Mouse (Mus musculus) midbrain, embryonic 16.5 days (tissue): ENCODE data around the gene Kcnma1. TPM values are rescaled to one million over a fixed set of nuclear protein-coding genes. Genes with fewer than 3 reads are reported as not detected.

ENCODE experiments used
- ATAC-seq: fragments of 200-750 bp; cut with Nextera tagmentation; 2 replicates; pipeline ENCODE4 v1.8.0; 2017; ENCODE audit warnings: moderate TSS enrichment
- H3K27ac ChIP-seq: fragments of 300-500 bp; sonication (generic); 2 replicates; pipeline ENCODE4 v1.5.1; 2014; ENCODE audit warnings: mild to moderate bottlenecking, low read length, mixed read lengths
- H3K27me3 ChIP-seq: fragments of 300-500 bp; sonication (generic); 2 replicates; pipeline ENCODE4 v1.6.1; 2014; ENCODE audit warnings: low read depth, low read length, mixed read lengths; ENCODE audit not compliant: control insufficient read depth, insufficient read depth
- H3K36me3 ChIP-seq: fragments of 300-500 bp; sonication (generic); 2 replicates; pipeline ENCODE4 v1.6.1; 2014; ENCODE audit warnings: mild to moderate bottlenecking, low read length, moderate library complexity, mixed read lengths; ENCODE audit not compliant: control insufficient read depth, insufficient read depth
- H3K4me1 ChIP-seq: fragments of 300-500 bp; sonication (generic); 2 replicates; pipeline ENCODE4 v1.6.1; 2014; ENCODE audit warnings: mild to moderate bottlenecking, low read length, mixed read lengths; ENCODE audit not compliant: control insufficient read depth, insufficient read depth
- H3K4me2 ChIP-seq: fragments of 300-500 bp; sonication (generic); 2 replicates; pipeline ENCODE4 v1.6.1; 2014; ENCODE audit warnings: mild to moderate bottlenecking, low read length, mixed read lengths
- H3K4me3 ChIP-seq: fragments of 300-500 bp; sonication (generic); 2 replicates; pipeline ENCODE4 v1.5.1; 2014; ENCODE audit warnings: low read depth, mild to moderate bottlenecking, low read length, moderate library complexity, mixed read lengths
- H3K9ac ChIP-seq: fragments of 300-500 bp; sonication (generic); 2 replicates; pipeline ENCODE4 v1.6.1; 2014; ENCODE audit warnings: low read depth, low read length, mixed read lengths
- H3K9me3 ChIP-seq: fragments of 300-500 bp; sonication (generic); replicated peaks from 2 replicates; pipeline ENCODE4 v1.6.1; 2014; ENCODE audit warnings: mild to moderate bottlenecking, low read length, mixed read lengths; ENCODE audit not compliant: control insufficient read depth, poor library complexity, severe bottlenecking
- WGBS: fragments of 180-500 bp; shearing (Covaris S2); extraction: QIAGEN DNeasy Blood & Tissue Kit; methylation state at CpG from one replicate; pipeline ENCODE4 v1.1.7; 2014; 5-methylcytosine and 5-hydroxymethylcytosine counted together
- polyA plus RNA-seq: library from polyadenylated mRNA; unstranded; fragments of >200 nt; fragmentation: Nextera tagmentation; extraction: Ambion mirVana; gene quantifications from 2 replicates; pipeline ENCODE4 v1.2.1, GENCODE M21; 2015

Kcnma1 gene
- polyA plus RNA-seq, 1 experiment from 2014 or later, result 18.4 TPM

DNA sequence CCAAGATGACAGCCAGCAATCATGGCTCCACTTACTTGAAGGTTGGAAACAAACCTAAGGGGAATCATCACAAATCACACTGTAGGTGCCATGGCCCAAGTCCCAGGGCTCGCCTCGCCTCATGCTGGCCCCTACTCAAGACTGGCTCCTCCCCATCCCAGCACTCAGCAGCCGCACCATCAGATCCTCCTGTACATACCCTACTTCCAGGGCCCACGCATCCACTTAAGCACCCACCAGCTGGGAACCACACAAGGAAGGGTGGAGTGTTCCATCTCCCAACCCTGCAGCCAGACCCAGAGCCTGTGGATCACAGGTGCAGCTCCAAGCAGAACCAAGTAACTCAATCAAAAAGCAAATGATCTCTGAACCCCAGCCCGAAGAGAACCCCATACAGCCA is 114.8 kb downstream of the Kcnma1 start:
- Histone ChIP-seq H3K36me3 (no peaks in the 10 kb centered on the region), H3K9ac (no peak overlapping the region), H3K4me1 (peaks cover 15% of the 10 kb centered on the region), H3K27ac (no peak overlapping the region), H3K9me3 (no peaks in the 10 kb centered on the region), H3K27me3 (no peaks in the 10 kb centered on the region), H3K4me2 (no peak overlapping the region), H3K4me3 (no peak overlapping the region)
- WGBS, result 90% methylated on average over 5 of the region's 5 CpGs
- ATAC-seq, result no peak

DNA sequence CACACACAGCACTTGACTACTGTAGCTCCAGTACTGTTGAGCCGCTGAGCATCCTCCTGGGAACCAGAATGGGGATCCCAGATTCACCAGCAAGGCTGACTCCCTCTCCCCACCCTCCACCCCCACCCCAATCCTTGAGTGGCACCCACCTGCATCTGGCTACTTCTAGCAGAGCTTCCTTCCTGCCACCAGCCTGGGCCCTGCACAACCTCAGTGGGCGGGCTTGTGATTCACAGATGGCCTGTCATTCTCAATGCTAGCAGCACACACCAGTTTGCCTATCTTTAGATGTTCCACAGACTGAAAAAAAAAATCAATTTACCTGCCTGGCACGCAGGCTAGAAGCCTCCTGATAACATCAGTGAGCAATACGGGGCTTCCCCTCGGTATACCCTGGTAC is 116.5 kb downstream of the Kcnma1 start:
- Histone ChIP-seq H3K4me3 (no peak overlapping the region), H3K36me3 (no peaks in the 10 kb centered on the region), H3K9me3 (no peaks in the 10 kb centered on the region), H3K27ac (no peak overlapping the region), H3K4me1 (peaks cover 10% of the 10 kb centered on the region), H3K4me2 (no peak overlapping the region), H3K9ac (no peak overlapping the region), H3K27me3 (no peaks in the 10 kb centered on the region)
- WGBS, result 71% methylated on average over 5 of the region's 5 CpGs
- ATAC-seq, result no peak

DNA sequence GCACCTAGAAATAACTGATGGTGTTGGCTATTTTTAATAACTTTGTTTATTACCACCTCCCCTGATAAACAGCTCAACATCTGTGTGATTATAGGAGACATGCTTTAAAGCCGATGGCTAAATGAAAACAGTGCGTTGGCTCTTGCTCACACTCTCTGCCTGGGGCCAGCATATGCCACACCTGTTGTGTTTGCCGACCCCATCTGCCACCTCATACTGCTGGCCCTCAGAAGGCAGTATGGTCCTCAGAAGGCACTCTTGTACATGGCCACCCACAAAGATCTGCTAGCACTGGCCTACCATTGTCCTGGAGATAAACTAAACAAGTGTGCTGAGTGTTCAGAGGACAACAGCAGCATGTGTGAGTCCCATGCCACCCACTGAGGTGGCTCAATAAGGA is 118.3 kb downstream of the Kcnma1 start:
- Histone ChIP-seq H3K27ac (no peak overlapping the region), H3K4me1 (peaks cover 9% of the 10 kb centered on the region), H3K4me2 (no peak overlapping the region), H3K9ac (no peak overlapping the region), H3K4me3 (no peak overlapping the region), H3K27me3 (no peaks in the 10 kb centered on the region), H3K36me3 (no peaks in the 10 kb centered on the region), H3K9me3 (no peaks in the 10 kb centered on the region)
- no peak for ATAC-seq
- WGBS, result 77% methylated on average over 3 of the region's 3 CpGs

DNA sequence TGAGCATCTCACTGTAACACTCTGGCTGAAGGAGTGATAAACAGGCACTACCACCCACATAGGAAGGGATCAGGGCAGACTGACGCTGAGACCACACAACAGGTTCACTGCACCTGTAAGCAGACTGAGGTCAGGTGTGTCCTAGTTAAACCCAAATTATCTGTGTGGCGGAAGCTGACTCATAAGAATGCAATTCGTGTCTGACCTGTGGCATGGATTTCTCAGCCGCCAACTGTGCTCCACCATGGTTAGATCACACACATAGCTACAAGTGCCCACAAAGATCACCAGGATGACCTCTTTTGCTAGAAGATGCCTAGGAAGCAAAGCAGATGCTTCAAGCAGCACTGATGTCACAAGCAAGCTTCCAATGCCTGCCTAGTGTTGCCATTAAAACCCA is 128.2 kb downstream of the Kcnma1 start:
- Histone ChIP-seq H3K36me3 (no peaks in the 10 kb centered on the region), H3K4me1 (no peaks in the 10 kb centered on the region), H3K9ac (no peak overlapping the region), H3K4me3 (no peak overlapping the region), H3K4me2 (no peak overlapping the region), H3K27ac (no peak overlapping the region), H3K27me3 (no peaks in the 10 kb centered on the region), H3K9me3 (no peaks in the 10 kb centered on the region)
- WGBS, result 90% methylated on average over 4 of the region's 4 CpGs
- ATAC-seq, result no peak

DNA sequence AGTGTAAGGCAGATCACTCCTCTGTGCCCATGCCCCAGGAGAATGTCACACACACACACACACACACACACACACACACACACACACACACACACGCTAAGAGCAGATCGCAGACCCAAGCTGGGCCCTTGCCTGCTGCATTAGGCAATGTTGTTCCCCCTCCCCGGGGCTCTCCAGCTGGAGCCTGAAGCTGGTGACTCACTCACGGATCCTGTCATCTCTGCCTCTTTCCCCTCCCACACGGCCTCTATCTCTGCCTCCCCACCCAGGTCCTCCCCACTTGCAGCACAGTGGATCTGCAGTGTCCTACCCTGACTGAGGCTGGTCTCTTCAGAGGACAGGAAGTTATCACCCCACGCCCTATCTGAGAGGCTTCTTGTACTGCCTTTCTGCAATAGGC is 128.8 kb downstream of the Kcnma1 start:
- no peak overlapping the region for H3K27ac ChIP-seq
- H3K36me3 ChIP-seq, result no peaks in the 10 kb centered on the region
- no peak overlapping the region for H3K4me2 ChIP-seq
- no peaks in the 10 kb centered on the region for H3K9me3 ChIP-seq
- no peak overlapping the region for H3K4me3 ChIP-seq
- no peak overlapping the region for H3K9ac ChIP-seq
- WGBS, result 61% methylated on average over 6 of the region's 6 CpGs
- no peaks in the 10 kb centered on the region for H3K4me1 ChIP-seq
- ATAC-seq, result no peak
- no peaks in the 10 kb centered on the region for H3K27me3 ChIP-seq

DNA sequence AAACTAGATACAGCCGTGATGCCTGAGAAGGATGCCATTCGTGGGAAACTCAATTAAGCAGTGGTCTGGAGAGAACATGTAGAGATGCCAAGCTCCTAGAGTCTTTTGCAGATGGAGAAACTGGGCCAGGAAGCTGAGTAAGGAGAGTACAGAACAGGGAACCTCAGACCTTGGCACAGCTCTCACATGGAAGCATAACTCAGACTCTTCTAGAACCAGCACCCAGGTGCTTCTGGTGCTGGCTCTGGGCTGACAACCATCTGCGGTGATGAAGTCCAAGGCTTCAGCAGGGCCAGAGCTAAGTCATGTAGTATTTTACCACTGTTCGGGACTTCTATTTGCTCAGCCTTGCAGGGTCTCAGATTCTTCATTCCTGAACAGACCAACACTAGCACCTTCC is 129.2 kb downstream of the Kcnma1 start:
- Histone ChIP-seq H3K9ac (no peak overlapping the region), H3K27ac (no peak overlapping the region), H3K4me1 (no peaks in the 10 kb centered on the region), H3K4me2 (no peak overlapping the region), H3K36me3 (no peaks in the 10 kb centered on the region), H3K4me3 (no peak overlapping the region), H3K9me3 (no peaks in the 10 kb centered on the region), H3K27me3 (no peaks in the 10 kb centered on the region)
- WGBS, result 90% methylated on average over 4 of the region's 4 CpGs
- ATAC-seq, result no peak

DNA sequence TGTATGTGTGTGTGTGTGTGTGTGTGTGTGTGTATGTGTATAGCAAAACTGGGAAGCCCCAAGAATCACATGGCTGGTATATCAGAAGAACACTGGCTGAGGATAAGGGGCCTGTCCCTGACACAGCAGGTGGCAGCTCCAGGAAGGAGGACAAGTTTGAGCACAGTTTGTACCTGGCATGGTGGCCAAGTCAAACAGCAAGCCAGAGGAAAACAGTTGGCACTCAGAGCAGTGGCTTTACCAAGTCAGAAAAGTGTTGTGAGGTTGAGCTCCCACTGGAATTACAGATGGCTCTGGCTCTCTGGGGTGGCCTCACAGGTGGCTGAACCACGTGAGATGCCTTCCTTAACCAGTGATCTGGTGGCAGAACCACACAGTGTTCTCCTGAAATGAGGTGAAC is 132.3 kb downstream of the Kcnma1 start:
- no peak overlapping the region for H3K4me2 ChIP-seq
- 58% methylated on average over 1 of the region's 1 CpGs for WGBS
- H3K4me1 ChIP-seq, result no peaks in the 10 kb centered on the region
- no peaks in the 10 kb centered on the region for H3K9me3 ChIP-seq
- H3K4me3 ChIP-seq, result no peak overlapping the region
- H3K9ac ChIP-seq, result no peak overlapping the region
- no peak overlapping the region for H3K27ac ChIP-seq
- H3K36me3 ChIP-seq, result no peaks in the 10 kb centered on the region
- H3K27me3 ChIP-seq, result no peaks in the 10 kb centered on the region
- ATAC-seq, result no peak

DNA sequence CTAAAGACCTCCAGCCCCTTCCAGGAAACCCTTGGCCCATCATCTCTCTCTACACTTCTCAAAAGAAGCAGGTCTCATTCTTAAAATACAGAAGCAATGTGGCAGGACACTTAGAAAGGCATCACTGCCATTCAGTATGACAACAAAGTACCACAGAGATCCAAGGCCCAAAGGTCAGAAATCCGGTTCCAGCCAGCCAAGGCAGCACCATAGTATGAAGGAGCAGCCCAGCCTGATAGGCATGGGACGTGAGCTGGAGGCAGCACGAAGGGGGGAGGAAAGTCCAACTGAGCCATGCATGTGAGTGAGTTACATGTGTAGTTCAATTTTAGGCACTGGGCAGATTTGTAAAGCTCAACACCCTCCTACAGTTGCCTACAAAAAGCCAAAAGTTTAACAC is 135.0 kb downstream of the Kcnma1 start:
- WGBS, result 87% methylated on average over 3 of the region's 3 CpGs
- H3K4me3 ChIP-seq, result no peak overlapping the region
- ATAC-seq, result no peak
- no peaks in the 10 kb centered on the region for H3K27me3 ChIP-seq
- H3K4me1 ChIP-seq, result no peaks in the 10 kb centered on the region
- H3K9ac ChIP-seq, result no peak overlapping the region
- H3K36me3 ChIP-seq, result no peaks in the 10 kb centered on the region
- H3K9me3 ChIP-seq, result no peaks in the 10 kb centered on the region
- no peak overlapping the region for H3K27ac ChIP-seq
- no peak overlapping the region for H3K4me2 ChIP-seq

DNA sequence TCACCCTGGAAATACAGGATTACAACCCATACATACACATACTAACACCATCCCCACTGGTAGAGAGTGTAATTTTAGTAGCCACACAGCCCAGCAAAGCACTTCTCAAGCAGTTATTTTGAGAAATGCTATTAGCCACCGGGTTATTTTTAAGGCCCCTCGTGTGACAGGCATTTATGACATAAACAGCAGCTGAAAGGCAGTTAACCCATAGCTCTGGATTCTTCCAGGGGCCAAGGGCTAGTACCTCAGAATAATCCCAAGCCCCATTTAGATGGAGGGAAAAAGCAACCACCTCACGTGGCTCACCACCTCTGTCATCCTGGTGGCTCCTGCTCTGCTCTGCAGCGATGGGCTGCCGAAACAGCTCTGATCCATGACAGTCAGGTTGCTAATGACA is 136.7 kb downstream of the Kcnma1 start:
- ATAC-seq, result no peak
- H3K4me3 ChIP-seq, result no peak overlapping the region
- no peak overlapping the region for H3K4me2 ChIP-seq
- no peak overlapping the region for H3K9ac ChIP-seq
- H3K36me3 ChIP-seq, result no peaks in the 10 kb centered on the region
- WGBS, result 84% methylated on average over 5 of the region's 5 CpGs
- H3K27ac ChIP-seq, result no peak overlapping the region
- H3K9me3 ChIP-seq, result no peaks in the 10 kb centered on the region
- H3K4me1 ChIP-seq, result no peaks in the 10 kb centered on the region
- H3K27me3 ChIP-seq, result no peaks in the 10 kb centered on the region

DNA sequence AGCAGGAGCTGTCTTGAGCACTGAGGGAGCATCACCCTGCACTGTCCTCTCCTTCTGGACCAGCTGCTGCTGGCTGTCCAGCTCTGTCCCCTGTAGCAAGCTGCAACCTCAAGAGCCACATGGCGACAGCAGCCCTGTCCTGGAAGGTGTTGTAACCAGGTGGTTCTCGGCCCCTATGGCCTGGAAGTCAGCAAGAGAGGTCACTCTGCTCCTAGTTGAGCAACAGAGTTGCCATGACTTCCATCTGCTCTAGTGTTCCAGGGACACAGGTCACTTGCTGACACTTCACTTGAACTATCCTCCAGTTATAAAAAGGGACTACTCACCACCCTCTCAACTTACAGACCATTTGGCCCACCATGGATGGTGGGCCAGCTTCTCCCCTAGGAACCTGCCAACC is 139.7 kb downstream of the Kcnma1 start:
- H3K4me2 ChIP-seq, result no peak overlapping the region
- H3K4me3 ChIP-seq, result no peak overlapping the region
- H3K36me3 ChIP-seq, result no peaks in the 10 kb centered on the region
- no peak overlapping the region for H3K27ac ChIP-seq
- no peaks in the 10 kb centered on the region for H3K27me3 ChIP-seq
- 89% methylated on average over 2 of the region's 2 CpGs for WGBS
- H3K9me3 ChIP-seq, result no peaks in the 10 kb centered on the region
- H3K9ac ChIP-seq, result no peak overlapping the region
- H3K4me1 ChIP-seq, result no peaks in the 10 kb centered on the region
- ATAC-seq, result no peak
